Mouse (Mus musculus) inflammation-experienced regulatory T-cells, adult 6 months (primary cell): ENCODE results near the gene Shpk. TPM values are rescaled to one million over a fixed set of nuclear protein-coding genes. Genes with fewer than 3 reads are reported as not detected.

Experiments used
- ATAC-seq: one replicate; pipeline ENCODE4 v1.8.0; 2017
- polyA plus RNA-seq, 3 experiments: library from polyadenylated mRNA; unstranded; fragments of 100-300 nt; shearing (Covaris generic); gene quantifications; one replicate each; pipeline ENCODE4 v1.2.1; 2017

Shpk gene
- polyA plus RNA-seq, 3 experiments from 2014 or later, result 1.7 to 3.3 (median 2.7) TPM

- ATAC-seq, result no peak
Observed at GRCm38 (mm10) chr11:73201021-73201420, 1.8 kb downstream of the Shpk start.

- ATAC-seq, result no peak
Observed at GRCm38 (mm10) chr11:73201597-73201996, 2.3 kb downstream of the Shpk start.

- ATAC-seq, result no peak
Observed at GRCm38 (mm10) chr11:73203895-73204294, 4.6 kb downstream of the Shpk start.

- no peak for ATAC-seq
Observed at GRCm38 (mm10) chr11:73205194-73205593, 5.9 kb downstream of the Shpk start.

GRCm38 (mm10) chr11:73207621-73208020 lies 8.4 kb downstream of the Shpk start:
- ATAC-seq, result no peak

GRCm38 (mm10) chr11:73213956-73214355 lies 14.7 kb downstream of the Shpk start:
- no peak for ATAC-seq

- no peak for ATAC-seq
Observed at GRCm38 (mm10) chr11:73219671-73220070, 20.4 kb downstream of the Shpk start.

- no peak for ATAC-seq
Observed at GRCm38 (mm10) chr11:73220651-73221050, 21.4 kb downstream of the Shpk start.

- ATAC-seq, result no peak
Observed at GRCm38 (mm10) chr11:73222846-73223245, 23.6 kb downstream of the Shpk start.

GRCm38 (mm10) chr11:73223966-73224365 lies 24.7 kb downstream of the Shpk start:
- no peak for ATAC-seq

- ATAC-seq, result no peak
Observed at GRCm38 (mm10) chr11:73225856-73226255, 26.6 kb downstream of the Shpk start.

GRCm38 (mm10) chr11:73228881-73229280 lies 29.6 kb downstream of the Shpk start:
- ATAC-seq, result no peak

- no peak for ATAC-seq
Observed at GRCm38 (mm10) chr11:73230081-73230480, 30.8 kb downstream of the Shpk start.

GRCm38 (mm10) chr11:73232513-73232912 lies 33.3 kb downstream of the Shpk start:
- no peak for ATAC-seq

- no peak for ATAC-seq
Observed at GRCm38 (mm10) chr11:73233992-73234391, 34.7 kb downstream of the Shpk start, which contains the start of gene Trpv1. Gene Trpv1 (plus strand): TSS chr11:73234292.

GRCm38 (mm10) chr11:73235990-73236701 lies 36.9 kb downstream of the Shpk start:
- ATAC-seq, result no peak

GRCm38 (mm10) chr11:73236731-73237130 lies 37.5 kb downstream of the Shpk start:
- ATAC-seq, result no peak

- ATAC-seq, result no peak
Observed at GRCm38 (mm10) chr11:73242199-73242598, 42.9 kb downstream of the Shpk start.

- no peak for ATAC-seq
Observed at GRCm38 (mm10) chr11:73242777-73243176, 43.5 kb downstream of the Shpk start.

- ATAC-seq, result no peak
Observed at GRCm38 (mm10) chr11:73257362-73257945, 58.2 kb downstream of the Shpk start.

- ATAC-seq, result no peak
Observed at GRCm38 (mm10) chr11:73258664-73259063, 59.4 kb downstream of the Shpk start.

- ATAC-seq, result no peak
Observed at GRCm38 (mm10) chr11:73260457-73260856, 61.2 kb downstream of the Shpk start.

- ATAC-seq, result no peak
Observed at GRCm38 (mm10) chr11:73261385-73261784, 62.1 kb downstream of the Shpk start.

- ATAC-seq, result no peak
Observed at GRCm38 (mm10) chr11:73267267-73267666, 68.0 kb downstream of the Shpk start, which contains the start of gene Trpv3. Gene Trpv3 (plus strand): TSS chr11:73267388.
